Mouse (Mus musculus): ENCODE results near the gene Zkscan8.

Zkscan8 gene

DNA sequence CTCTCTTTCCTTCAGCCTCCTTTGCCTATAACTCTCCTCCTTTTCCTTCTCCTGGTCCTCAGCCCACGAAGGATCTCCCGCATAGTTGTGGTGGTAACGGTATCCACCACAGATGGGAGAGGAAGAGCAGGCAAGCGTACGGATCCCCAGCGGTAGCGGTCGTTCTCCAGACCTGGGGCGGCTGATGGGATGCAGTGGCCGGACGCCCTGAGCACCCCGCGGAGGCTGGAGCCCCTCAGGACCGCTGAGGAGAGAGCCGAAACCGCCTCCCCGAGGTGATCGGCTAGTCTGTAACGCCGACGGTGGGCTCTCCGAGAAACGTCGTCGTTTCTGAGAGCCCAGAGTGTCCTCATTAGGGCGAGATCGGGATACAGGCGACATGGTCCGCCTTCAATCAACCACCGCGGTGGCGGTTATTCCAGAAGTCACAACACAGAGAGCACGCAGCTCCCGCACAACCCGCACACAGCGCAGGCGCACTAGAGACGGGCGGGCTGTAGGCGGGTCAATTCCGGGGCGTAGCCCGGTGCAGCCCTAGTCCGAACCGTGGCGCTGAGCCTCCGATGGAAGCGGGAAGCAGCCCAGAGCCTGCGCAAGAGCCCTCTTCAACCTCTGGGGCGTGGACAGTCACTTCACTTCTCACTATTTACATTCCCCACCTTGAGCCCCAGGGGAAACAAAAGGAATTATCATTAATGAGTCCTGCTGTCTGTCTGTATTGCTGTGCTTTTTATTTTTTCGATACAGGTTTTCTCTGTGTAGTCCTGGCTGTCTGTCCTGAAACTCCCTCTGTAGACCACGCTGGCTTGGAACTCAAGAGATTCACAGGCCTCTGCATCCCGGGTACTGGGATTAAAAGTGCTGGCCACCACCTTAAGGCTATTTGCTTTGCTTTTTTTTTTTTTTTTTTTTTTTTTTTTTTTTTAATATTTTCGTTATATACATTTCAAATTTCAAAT is 62.6 kb downstream of the Zkscan8 start, which contains the start of gene Nkapl:
Gene Nkapl (minus strand): TSS at position 449 of the 959 bp plus-strand sequence.
- no peak for TF ChIP-seq GATA4 (IDR thresholded peaks at IDR 0.05; ENCODE audit: insufficient replicate concordance, low read length)

GRCm38 (mm10) chr13:21467336-21467735 is 63.6 kb downstream of the Zkscan8 start:
- no peak for TF ChIP-seq GATA4 (IDR thresholded peaks at IDR 0.05; ENCODE audit: insufficient replicate concordance, low read length)
